Mouse (Mus musculus): ENCODE measurements around the gene Git1. TPM values are rescaled to one million over a fixed set of nuclear protein-coding genes. Genes with fewer than 3 reads are reported as not detected.

Git1 gene
- polyA plus RNA-seq, 1 experiment from 2014 or later: 11.1 TPM

GRCm38 (mm10) chr11:77530862-77531261 is 37.5 kb downstream of the Git1 start:
- no peak for ATAC-seq (ENCODE audit: insufficient number of reproducible peaks, insufficient read depth, low FRiP score, low TSS enrichment, low read depth)
- no peak overlapping the region for H3K27ac ChIP-seq
- H3K9ac ChIP-seq: no peak overlapping the region
- peaks cover 13% of the 10 kb centered on the region for H3K36me3 ChIP-seq
- H3K4me1 ChIP-seq: no peaks in the 10 kb centered on the region
- H3K4me3 ChIP-seq: no peak overlapping the region
- H3K9me3 ChIP-seq: no peaks in the 10 kb centered on the region
- 95% methylated on average over 2 of the region's 2 CpGs for WGBS
- no peak overlapping the region for H3K4me2 ChIP-seq
- no peaks in the 10 kb centered on the region for H3K27me3 ChIP-seq

GRCm38 (mm10) chr11:77532202-77532846 is 39.0 kb downstream of the Git1 start:
- no peak overlapping the region for H3K9ac ChIP-seq
- H3K27ac ChIP-seq: no peak overlapping the region
- H3K36me3 ChIP-seq: peaks cover 27% of the 10 kb centered on the region
- no peaks in the 10 kb centered on the region for H3K9me3 ChIP-seq
- H3K4me1 ChIP-seq: no peaks in the 10 kb centered on the region
- no peak overlapping the region for H3K4me3 ChIP-seq
- ATAC-seq (ENCODE audit: insufficient number of reproducible peaks, insufficient read depth, low FRiP score, low TSS enrichment, low read depth): no peak
- 84% methylated on average over 4 of the region's 4 CpGs for WGBS
- no peak overlapping the region for H3K4me2 ChIP-seq
- H3K27me3 ChIP-seq: no peaks in the 10 kb centered on the region

GRCm38 (mm10) chr11:77545261-77545660 is 51.9 kb downstream of the Git1 start:
- Histone ChIP-seq H3K9me3 (no peaks in the 10 kb centered on the region), H3K36me3 (peaks cover 73% of the 10 kb centered on the region), H3K27ac (no peak overlapping the region), H3K4me2 (no peak overlapping the region), H3K27me3 (no peaks in the 10 kb centered on the region), H3K4me3 (no peak overlapping the region), H3K4me1 (no peaks in the 10 kb centered on the region), H3K9ac (no peak overlapping the region)
- no peak for ATAC-seq (ENCODE audit: insufficient number of reproducible peaks, insufficient read depth, low FRiP score, low TSS enrichment, low read depth)
- WGBS: 86% methylated on average over 7 of the region's 7 CpGs

Other genes starting within 250 kb of the Git1 start
- 0.10 and 0.40 TPM in 2 replicates for gene Coro6, start 31.2 kb upstream of the Git1 start, polyA plus RNA-seq (2015; fragmentation: Nextera tagmentation; extraction: Ambion mirVana)
- gene Ankrd13b, start 3.9 kb upstream of the Git1 start, polyA plus RNA-seq (2015; fragmentation: Nextera tagmentation; extraction: Ambion mirVana): 8.5 and 10.4 TPM in 2 replicates
- gene Abhd15, start 21.6 kb downstream of the Git1 start, polyA plus RNA-seq (2015; fragmentation: Nextera tagmentation; extraction: Ambion mirVana): 2.0 and 2.2 TPM in 2 replicates
- 54.7 and 55.2 TPM in 2 replicates for gene Trp53i13, start 22.4 kb downstream of the Git1 start, polyA plus RNA-seq (2015; fragmentation: Nextera tagmentation; extraction: Ambion mirVana)
- not detected in 2 replicates for gene Gm10392, start 25.6 kb downstream of the Git1 start, polyA plus RNA-seq (2015; fragmentation: Nextera tagmentation; extraction: Ambion mirVana)
- gene Taok1, start 114.3 kb downstream of the Git1 start, polyA plus RNA-seq (2015; fragmentation: Nextera tagmentation; extraction: Ambion mirVana): 14.3 and 15.2 TPM in 2 replicates
- gene Nufip2, start 192.6 kb downstream of the Git1 start, polyA plus RNA-seq (2015; fragmentation: Nextera tagmentation; extraction: Ambion mirVana): 5.2 and 5.9 TPM in 2 replicates
- gene Cryba1, start 231.7 kb downstream of the Git1 start, polyA plus RNA-seq (2015; fragmentation: Nextera tagmentation; extraction: Ambion mirVana): 1.1 TPM in 1 of 2 replicates, not detected in the other

Measured in embryonic facial prominence, embryonic 13.5 days (tissue).